Mouse (Mus musculus): ENCODE data around the gene Gsc. TPM values are rescaled to one million over a fixed set of nuclear protein-coding genes. Genes with fewer than 3 reads are reported as not detected.

Gsc gene
- polyA plus RNA-seq, 1 experiment from 2014 or later: 1.2 TPM

DNA sequence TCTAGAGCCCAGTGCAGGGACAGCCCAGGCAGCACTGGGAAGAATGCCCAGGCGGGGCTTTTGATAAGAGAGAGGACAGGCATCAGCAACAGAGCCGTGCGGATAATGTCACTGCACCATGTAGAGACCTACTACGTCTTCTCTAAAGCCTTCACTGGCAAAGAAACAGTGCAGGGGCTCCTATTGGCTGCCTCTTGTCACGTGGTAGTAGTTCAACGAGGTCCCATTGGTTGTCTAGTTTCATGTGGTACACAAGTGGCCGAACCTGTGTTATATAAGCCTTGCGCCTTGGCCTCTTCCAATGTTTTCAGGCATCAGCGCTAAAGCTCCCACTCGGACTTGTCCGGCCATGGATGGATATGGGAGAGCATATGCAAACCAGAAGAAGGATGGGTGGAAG is 29.4 kb downstream of the Gsc start:
- DNase-seq (ENCODE audit: low spot score) (no peak), ATAC-seq (replicated peaks; ENCODE audit: low FRiP score) (no peak)
- no peak overlapping the region for H3K27ac ChIP-seq (ENCODE audit: low read depth, low read length)
- no peak overlapping the region for H3K4me2 ChIP-seq (ENCODE audit: low read depth, low read length, severe bottlenecking)
- no peak overlapping the region for H3K9ac ChIP-seq (ENCODE audit: low read length)
- H3K4me1 ChIP-seq (replicated peaks; ENCODE audit: control insufficient read depth, insufficient read depth, low read length): 0 out of 2 replicates have a peak, but pooled peaks cover 2% of the 10 kb centered on the region
- H3K36me3 ChIP-seq (ENCODE audit: control insufficient read depth, insufficient read depth, low read length): no peaks in the 10 kb centered on the region
- 89% methylated on average over 11 of the region's 11 CpGs for WGBS
- H3K4me3 ChIP-seq (ENCODE audit: low read depth, low read length): no peak overlapping the region
- no peaks in the 10 kb centered on the region for H3K9me3 ChIP-seq (ENCODE audit: control insufficient read depth, low read length)
- no peaks in the 10 kb centered on the region for H3K27me3 ChIP-seq (ENCODE audit: control insufficient read depth, insufficient read depth, low read length)

DNA sequence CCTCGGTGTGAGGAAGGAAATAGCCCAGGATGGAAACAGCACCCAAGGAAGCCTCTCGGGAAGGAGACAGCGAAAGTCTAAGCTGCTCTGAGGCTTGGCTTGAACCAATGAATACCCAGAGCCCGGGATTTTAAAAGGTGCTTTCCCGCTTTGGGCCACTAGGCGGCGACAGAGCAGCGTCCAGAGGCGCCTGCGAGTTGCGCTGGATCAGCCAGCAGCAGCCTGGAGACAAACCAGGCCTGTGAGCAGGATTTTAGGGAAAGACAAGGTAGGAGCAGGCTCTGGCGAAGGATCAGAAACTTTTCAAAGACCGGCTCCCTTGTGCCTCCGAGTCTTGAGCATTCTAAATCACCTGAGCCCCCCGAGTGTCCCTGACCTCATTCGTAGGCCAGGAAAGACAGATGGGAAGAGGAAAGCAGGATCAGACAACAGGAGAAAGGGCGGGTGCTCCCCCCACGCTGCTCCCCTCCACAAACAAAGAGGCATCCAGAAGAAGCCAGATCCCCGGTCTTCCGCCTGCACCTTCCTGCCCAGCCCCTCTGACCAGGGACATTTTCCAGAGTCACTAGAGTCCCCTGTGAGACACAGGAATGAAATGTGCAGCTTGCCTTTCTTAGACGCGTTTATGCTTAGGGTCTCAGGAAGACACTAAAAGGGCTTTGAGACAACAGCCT is 32.9 kb downstream of the Gsc start:
- peak; percentile 69 for ATAC-seq (replicated peaks; ENCODE audit: low FRiP score)
- Histone ChIP-seq H3K27me3 (ENCODE audit: control insufficient read depth, insufficient read depth, low read length) (no peaks in the 10 kb centered on the region), H3K36me3 (ENCODE audit: control insufficient read depth, insufficient read depth, low read length) (no peaks in the 10 kb centered on the region), H3K4me2 (ENCODE audit: low read depth, low read length, severe bottlenecking) (no peak overlapping the region), H3K9me3 (ENCODE audit: control insufficient read depth, low read length) (no peaks in the 10 kb centered on the region), H3K9ac (ENCODE audit: low read length) (peak overlapping the region; percentile 48), H3K4me3 (ENCODE audit: low read depth, low read length) (no peak overlapping the region), H3K27ac (ENCODE audit: low read depth, low read length) (no peak overlapping the region), H3K4me1 (replicated peaks; ENCODE audit: control insufficient read depth, insufficient read depth, low read length) (0 out of 2 replicates have a peak, but pooled peaks cover 2% of the 10 kb centered on the region)
- WGBS: 11% methylated on average over 22 of the region's 22 CpGs
- peak; percentile 94 for DNase-seq (ENCODE audit: low spot score)

GRCm38 (mm10) chr12:104433951-104434735 is 39.0 kb downstream of the Gsc start:
- Histone ChIP-seq H3K9me3 (ENCODE audit: control insufficient read depth, low read length) (no peaks in the 10 kb centered on the region), H3K27ac (ENCODE audit: low read depth, low read length) (no peak overlapping the region), H3K4me1 (replicated peaks; ENCODE audit: control insufficient read depth, insufficient read depth, low read length) (no peaks in the 10 kb centered on the region), H3K36me3 (ENCODE audit: control insufficient read depth, insufficient read depth, low read length) (no peaks in the 10 kb centered on the region), H3K9ac (ENCODE audit: low read length) (no peak overlapping the region), H3K27me3 (ENCODE audit: control insufficient read depth, insufficient read depth, low read length) (no peaks in the 10 kb centered on the region), H3K4me3 (ENCODE audit: low read depth, low read length) (no peak overlapping the region), H3K4me2 (ENCODE audit: low read depth, low read length, severe bottlenecking) (no peak overlapping the region)
- ATAC-seq (replicated peaks; ENCODE audit: low FRiP score): no peak
- WGBS: 82% methylated on average over 20 of the region's 20 CpGs
- no peak for DNase-seq (ENCODE audit: low spot score)

- no peak overlapping the region for H3K4me2 ChIP-seq (ENCODE audit: low read depth, low read length, severe bottlenecking)
- H3K9me3 ChIP-seq (ENCODE audit: control insufficient read depth, low read length): no peaks in the 10 kb centered on the region
- H3K9ac ChIP-seq (ENCODE audit: low read length): no peak overlapping the region
- no peaks in the 10 kb centered on the region for H3K4me1 ChIP-seq (replicated peaks; ENCODE audit: control insufficient read depth, insufficient read depth, low read length)
- DNase-seq (ENCODE audit: low spot score) (no peak), ATAC-seq (replicated peaks; ENCODE audit: low FRiP score) (peak; percentile 55; the same call in 1 of the 2 replicates)
- H3K4me3 ChIP-seq (ENCODE audit: low read depth, low read length): no peak overlapping the region
- H3K27ac ChIP-seq (ENCODE audit: low read depth, low read length): no peak overlapping the region
- WGBS: 20% methylated on average over 7 of the region's 7 CpGs
- no peaks in the 10 kb centered on the region for H3K27me3 ChIP-seq (ENCODE audit: control insufficient read depth, insufficient read depth, low read length)
- H3K36me3 ChIP-seq (ENCODE audit: control insufficient read depth, insufficient read depth, low read length): no peaks in the 10 kb centered on the region
These were observed 39.9 kb downstream of the Gsc start for GRCm38 (mm10) chr12:104433214-104433613.

- Histone ChIP-seq H3K4me2 (ENCODE audit: low read depth, low read length, severe bottlenecking) (no peak overlapping the region), H3K9me3 (ENCODE audit: control insufficient read depth, low read length) (no peaks in the 10 kb centered on the region), H3K36me3 (ENCODE audit: control insufficient read depth, insufficient read depth, low read length) (no peaks in the 10 kb centered on the region), H3K27ac (ENCODE audit: low read depth, low read length) (no peak overlapping the region), H3K27me3 (ENCODE audit: control insufficient read depth, insufficient read depth, low read length) (no peaks in the 10 kb centered on the region), H3K4me1 (replicated peaks; ENCODE audit: control insufficient read depth, insufficient read depth, low read length) (no peaks in the 10 kb centered on the region), H3K9ac (ENCODE audit: low read length) (no peak overlapping the region), H3K4me3 (ENCODE audit: low read depth, low read length) (no peak overlapping the region)
- WGBS: 65% methylated on average over 10 of the region's 10 CpGs
- ATAC-seq (replicated peaks; ENCODE audit: low FRiP score) (no peak), DNase-seq (ENCODE audit: low spot score) (no peak)
These were observed 41.8 kb downstream of the Gsc start for GRCm38 (mm10) chr12:104431359-104431758.

DNA sequence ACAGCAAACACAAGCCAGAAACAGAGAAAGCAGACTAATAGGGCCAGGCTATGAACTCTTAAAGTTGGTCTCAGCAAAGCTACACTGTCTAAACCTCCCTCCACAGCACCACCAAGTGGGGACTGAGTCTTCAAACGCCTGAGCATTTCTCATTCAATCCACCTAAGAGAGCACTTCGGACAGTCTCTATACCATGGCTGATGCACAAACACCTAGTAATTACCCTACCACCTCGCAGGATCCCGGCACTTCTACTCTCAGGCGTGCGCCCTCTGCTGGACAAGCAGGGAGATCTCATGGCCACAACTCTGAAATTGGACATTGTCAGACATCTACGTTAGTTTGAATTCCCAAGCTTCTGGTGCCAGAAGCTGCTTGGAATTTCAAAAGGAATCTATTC is 46.2 kb downstream of the Gsc start:
- H3K36me3 ChIP-seq (ENCODE audit: control insufficient read depth, insufficient read depth, low read length): no peaks in the 10 kb centered on the region
- no peaks in the 10 kb centered on the region for H3K27me3 ChIP-seq (ENCODE audit: control insufficient read depth, insufficient read depth, low read length)
- peak; percentile 76 for DNase-seq (ENCODE audit: low spot score)
- peak; percentile 64 for ATAC-seq (replicated peaks; ENCODE audit: low FRiP score)
- WGBS: 4% methylated on average over 7 of the region's 7 CpGs
- H3K4me3 ChIP-seq (ENCODE audit: low read depth, low read length): no peak overlapping the region
- H3K4me2 ChIP-seq (ENCODE audit: low read depth, low read length, severe bottlenecking): no peak overlapping the region
- no peak overlapping the region for H3K27ac ChIP-seq (ENCODE audit: low read depth, low read length)
- no peak overlapping the region for H3K9ac ChIP-seq (ENCODE audit: low read length)
- H3K4me1 ChIP-seq (replicated peaks; ENCODE audit: control insufficient read depth, insufficient read depth, low read length): no peaks in the 10 kb centered on the region; the same call in 1 of the 2 replicates
- H3K9me3 ChIP-seq (ENCODE audit: control insufficient read depth, low read length): no peaks in the 10 kb centered on the region

DNA sequence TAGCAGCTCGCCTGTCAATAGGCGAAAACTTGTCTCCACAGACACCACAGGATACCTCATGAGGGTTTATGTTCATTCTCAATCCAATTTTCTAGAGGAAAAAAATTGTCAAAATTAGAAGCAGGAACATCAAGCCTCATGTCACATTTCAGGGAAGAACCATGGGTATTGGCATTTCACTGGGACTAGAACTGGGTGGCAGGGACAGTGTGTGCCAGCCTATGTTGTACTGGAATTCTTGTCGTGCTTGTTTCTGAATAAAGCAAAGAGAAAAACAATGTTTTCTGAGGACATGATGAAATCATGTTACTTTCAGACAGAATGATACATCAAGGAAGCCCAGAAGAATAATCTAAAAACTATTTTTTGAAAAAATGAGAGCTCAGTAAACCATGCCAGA is 47.5 kb downstream of the Gsc start:
- Histone ChIP-seq H3K4me3 (ENCODE audit: low read depth, low read length) (no peak overlapping the region), H3K4me1 (replicated peaks; ENCODE audit: control insufficient read depth, insufficient read depth, low read length) (no peaks in the 10 kb centered on the region; the same call in 1 of the 2 replicates), H3K4me2 (ENCODE audit: low read depth, low read length, severe bottlenecking) (no peak overlapping the region), H3K27ac (ENCODE audit: low read depth, low read length) (no peak overlapping the region), H3K9ac (ENCODE audit: low read length) (no peak overlapping the region), H3K9me3 (ENCODE audit: control insufficient read depth, low read length) (no peaks in the 10 kb centered on the region), H3K27me3 (ENCODE audit: control insufficient read depth, insufficient read depth, low read length) (no peaks in the 10 kb centered on the region), H3K36me3 (ENCODE audit: control insufficient read depth, insufficient read depth, low read length) (no peaks in the 10 kb centered on the region)
- ATAC-seq (replicated peaks; ENCODE audit: low FRiP score): no peak
- no peak for DNase-seq (ENCODE audit: low spot score)
- WGBS: 84% methylated on average over 3 of the region's 3 CpGs

DNA sequence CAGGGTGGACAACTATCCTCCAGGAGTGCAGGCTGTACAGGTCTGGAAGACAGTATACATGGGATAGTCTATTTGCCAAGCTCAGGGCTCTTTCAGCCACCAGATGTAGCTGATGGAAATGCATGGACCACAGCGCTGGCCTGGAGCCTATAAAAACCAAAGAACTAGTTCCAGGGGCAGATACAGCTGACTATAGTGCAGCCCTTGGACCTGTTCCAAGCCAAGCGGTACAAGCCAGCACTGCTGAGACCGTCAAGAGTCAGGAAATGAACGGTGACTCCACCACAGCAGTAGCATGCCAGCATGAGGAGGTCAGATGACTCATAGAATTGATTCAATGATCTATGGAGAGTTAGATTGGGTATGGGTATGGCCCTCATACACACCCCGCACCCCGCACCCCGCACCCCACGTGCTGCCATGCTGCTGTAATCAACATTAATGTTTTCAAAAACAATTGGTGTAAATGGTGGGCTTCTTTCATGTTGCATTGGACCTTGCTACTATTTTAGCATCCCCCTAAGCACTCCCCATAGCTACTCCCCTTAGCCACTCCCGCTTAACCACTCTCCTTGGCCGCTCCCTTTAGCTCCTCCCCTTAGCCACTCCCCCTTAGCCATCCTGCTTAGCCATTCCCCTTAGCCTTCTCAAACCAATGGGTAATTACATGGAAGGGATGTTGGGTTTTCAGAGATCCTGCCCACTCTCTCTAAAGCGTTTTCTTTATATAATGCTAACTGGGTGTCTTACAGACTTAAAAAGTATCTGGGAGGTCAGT is 50.3 kb downstream of the Gsc start:
- Histone ChIP-seq H3K27ac (ENCODE audit: low read depth, low read length) (no peak overlapping the region), H3K4me1 (replicated peaks; ENCODE audit: control insufficient read depth, insufficient read depth, low read length) (peaks cover 2% of the 10 kb centered on the region; the same call in 1 of the 2 replicates), H3K9me3 (ENCODE audit: control insufficient read depth, low read length) (no peaks in the 10 kb centered on the region), H3K27me3 (ENCODE audit: control insufficient read depth, insufficient read depth, low read length) (no peaks in the 10 kb centered on the region), H3K4me2 (ENCODE audit: low read depth, low read length, severe bottlenecking) (no peak overlapping the region), H3K36me3 (ENCODE audit: control insufficient read depth, insufficient read depth, low read length) (no peaks in the 10 kb centered on the region), H3K9ac (ENCODE audit: low read length) (no peak overlapping the region), H3K4me3 (ENCODE audit: low read depth, low read length) (no peak overlapping the region)
- DNase-seq (ENCODE audit: low spot score): peak; percentile 24
- no peak for ATAC-seq (replicated peaks; ENCODE audit: low FRiP score)
- WGBS: 83% methylated on average over 11 of the region's 11 CpGs

Data from forebrain, embryonic 11.5 days (tissue).